Mouse (Mus musculus) adrenal gland, adult (tissue): ENCODE results near the gene Acly.

ENCODE experiments used
- DNase-seq, 2 experiments: peaks; one replicate each; pipeline ENCODE4 v3.0.0; 2022 to 2023; ENCODE audit warnings: low spot score in 1 of 2; ENCODE audit not compliant: inconsistent age in 2 of 2

The Acly gene

GRCm38 (mm10) chr11:100527458-100528374, at the start of gene Acly:
Gene Acly (minus strand): TSS chr11:100528000.
- peak; percentile 99 to 100 for DNase-seq

- DNase-seq = no peak
Measured at GRCm38 (mm10) chr11:100576256-100576655, 48.5 kb upstream of the Acly start.

- peak in 1 of 2 experiments; percentile 37 for DNase-seq
Measured at GRCm38 (mm10) chr11:100575484-100575855, 47.7 kb upstream of the Acly start.

- peak; percentile 85 to 94 for DNase-seq
Measured at GRCm38 (mm10) chr11:100574708-100575483, 47.1 kb upstream of the Acly start, which contains the start of gene Cnp. Gene Cnp (plus strand): TSS chr11:100574904.

GRCm38 (mm10) chr11:100574188-100574587, 46.4 kb upstream of the Acly start:
- no peak for DNase-seq

DNA sequence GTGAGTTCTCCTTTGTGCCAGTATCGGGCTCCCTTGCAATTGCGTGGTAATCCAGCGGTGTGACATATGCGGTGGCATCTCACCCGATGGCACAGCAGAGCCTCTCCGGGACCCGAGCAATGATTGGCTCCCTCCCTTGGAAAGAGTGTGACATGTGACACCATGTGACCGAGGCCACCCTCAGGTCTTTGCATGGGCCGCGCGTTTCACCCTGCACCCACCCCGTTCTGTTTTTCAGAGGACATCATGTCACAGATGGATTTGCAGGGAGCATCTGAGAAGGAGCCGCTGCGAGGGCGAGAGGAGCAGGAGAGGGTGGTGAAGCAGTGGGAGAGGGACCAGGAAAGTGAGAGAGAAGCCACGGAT, 43.4 kb upstream of the Acly start:
- peak; percentile 37 to 65 for DNase-seq

DNA sequence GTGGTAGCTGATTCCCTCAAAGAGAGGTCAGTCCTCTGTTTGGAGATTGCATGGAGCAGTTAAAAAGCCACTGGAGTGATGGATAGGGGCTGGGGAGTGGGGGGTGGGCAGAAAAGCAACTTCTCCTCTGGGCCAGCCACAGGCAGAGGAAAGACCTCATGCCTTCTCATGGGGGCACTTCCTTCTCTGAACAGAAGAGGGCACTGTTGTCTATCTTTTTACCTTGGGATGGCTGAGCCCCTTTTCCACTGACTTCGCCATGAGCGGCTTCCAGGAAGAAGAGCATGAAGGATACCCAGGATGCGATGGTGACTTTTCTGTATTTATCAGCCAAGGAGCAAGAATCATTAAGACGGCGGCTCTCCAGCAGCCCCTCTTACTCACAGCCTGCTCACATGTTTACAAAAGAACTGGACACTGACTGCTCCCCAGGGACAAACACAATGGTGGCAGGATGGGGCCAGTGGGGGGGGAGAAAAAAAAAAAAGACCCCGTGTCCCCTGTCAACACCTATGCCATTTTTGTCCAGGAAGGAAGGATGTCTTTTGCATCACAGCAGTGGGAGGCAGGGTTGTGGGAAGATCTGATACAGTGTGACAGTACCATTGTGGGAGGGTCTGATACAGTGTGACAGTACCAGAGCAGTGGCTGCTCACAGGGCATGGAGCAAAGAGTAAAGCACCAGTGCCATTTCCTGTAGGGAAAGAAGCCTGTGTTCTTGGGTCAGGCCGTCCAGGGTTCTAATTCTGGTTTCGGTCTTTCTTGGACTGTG, 42.8 kb upstream of the Acly start:
- peak; percentile 82 to 96 for DNase-seq

DNA sequence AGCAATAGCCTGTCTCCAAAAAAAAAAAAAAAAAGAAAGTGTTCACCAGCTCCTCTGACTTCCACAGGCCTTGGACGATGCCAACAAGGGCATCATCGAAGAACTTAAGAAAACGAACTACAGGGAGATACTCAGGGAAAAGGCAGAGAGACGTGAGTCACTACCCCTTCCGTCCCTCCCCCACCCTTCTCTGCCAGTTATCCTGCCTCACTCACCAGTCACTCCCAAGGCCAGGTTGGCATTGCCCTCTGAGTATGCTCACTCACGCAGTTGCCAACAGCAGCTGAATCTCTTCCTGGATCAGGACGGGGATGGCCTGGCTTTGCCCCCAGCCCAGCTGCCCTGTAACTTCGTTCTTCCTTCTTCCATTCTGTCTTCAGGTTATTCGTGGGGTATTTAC, 42.0 kb upstream of the Acly start:
- peak; percentile 89 to 94 for DNase-seq

DNA sequence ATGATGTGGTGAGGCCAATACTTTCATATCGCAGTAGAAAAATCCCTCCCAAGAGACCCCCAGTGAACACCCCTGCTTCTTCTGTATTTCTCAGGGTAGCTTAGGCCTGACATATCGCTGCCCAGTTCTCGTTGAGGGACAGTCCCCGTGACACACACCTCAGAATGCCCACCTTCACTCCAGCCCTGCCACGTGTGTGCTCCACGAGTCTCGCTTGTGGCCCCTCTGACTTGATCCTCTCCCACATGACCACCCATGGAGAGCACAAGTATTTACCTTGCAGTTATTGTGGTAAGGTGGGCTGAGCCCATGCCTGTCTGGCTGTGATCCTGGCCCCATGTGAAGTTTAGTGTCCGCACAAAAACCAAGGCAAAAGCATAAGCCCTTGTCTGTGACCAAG, 40.9 kb upstream of the Acly start:
- DNase-seq = no peak

GRCm38 (mm10) chr11:100567815-100568245, 40.0 kb upstream of the Acly start:
- DNase-seq = no peak

- DNase-seq = no peak
Measured at GRCm38 (mm10) chr11:100567229-100567628, 39.4 kb upstream of the Acly start.

DNA sequence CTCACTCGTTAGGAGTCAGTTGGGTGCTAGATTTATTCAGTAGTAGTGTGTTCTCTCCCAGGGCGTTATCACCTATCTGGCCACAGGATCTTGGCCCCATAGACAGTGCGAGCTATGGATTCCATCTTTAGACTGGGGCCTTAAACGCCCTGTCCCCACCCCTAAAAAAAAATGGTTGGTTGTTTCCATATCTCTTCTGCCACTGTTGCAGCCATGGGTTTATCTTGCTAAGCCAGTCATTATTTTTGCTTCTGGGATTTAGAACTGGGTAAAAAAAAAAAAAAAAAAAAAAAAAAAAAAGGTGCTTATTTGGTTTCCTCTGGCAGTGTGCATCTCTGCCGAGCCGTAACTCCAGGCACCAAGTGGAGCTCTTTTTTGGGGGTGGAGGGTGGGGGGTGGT, 36.9 kb upstream of the Acly start:
- no peak for DNase-seq

GRCm38 (mm10) chr11:100564297-100564696, 36.5 kb upstream of the Acly start:
- no peak for DNase-seq

DNA sequence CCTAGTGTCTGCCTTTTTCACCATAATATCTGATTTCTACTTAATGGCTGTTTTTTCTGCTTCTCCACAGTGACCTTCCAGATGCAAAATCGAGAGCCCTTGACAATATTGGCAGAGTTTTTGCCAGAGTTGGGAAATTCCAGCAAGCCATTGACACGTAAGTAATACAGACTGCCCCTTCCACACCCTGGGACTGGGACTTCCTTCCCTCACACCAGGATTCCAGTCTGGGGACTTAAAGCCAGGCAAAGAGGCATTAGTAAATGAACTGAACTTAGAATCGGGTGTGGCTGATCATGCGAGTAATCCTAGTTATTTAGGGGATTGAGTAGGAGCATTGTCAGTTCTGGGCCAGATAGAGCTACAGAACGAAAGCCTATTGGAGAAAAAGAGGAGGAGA, 33.9 kb upstream of the Acly start:
- peak in 1 of 2 experiments; percentile 84 for DNase-seq

GRCm38 (mm10) chr11:100559476-100559875, 31.7 kb upstream of the Acly start:
- DNase-seq = peak; percentile 58 to 85

- DNase-seq = no peak
Measured at GRCm38 (mm10) chr11:100557563-100557962, 29.8 kb upstream of the Acly start.

GRCm38 (mm10) chr11:100555583-100555982, 27.8 kb upstream of the Acly start:
- peak; percentile 78 to 93 for DNase-seq

- peak in 1 of 2 experiments; percentile 65 for DNase-seq
Measured at GRCm38 (mm10) chr11:100552842-100553241, 25.0 kb upstream of the Acly start.

DNA sequence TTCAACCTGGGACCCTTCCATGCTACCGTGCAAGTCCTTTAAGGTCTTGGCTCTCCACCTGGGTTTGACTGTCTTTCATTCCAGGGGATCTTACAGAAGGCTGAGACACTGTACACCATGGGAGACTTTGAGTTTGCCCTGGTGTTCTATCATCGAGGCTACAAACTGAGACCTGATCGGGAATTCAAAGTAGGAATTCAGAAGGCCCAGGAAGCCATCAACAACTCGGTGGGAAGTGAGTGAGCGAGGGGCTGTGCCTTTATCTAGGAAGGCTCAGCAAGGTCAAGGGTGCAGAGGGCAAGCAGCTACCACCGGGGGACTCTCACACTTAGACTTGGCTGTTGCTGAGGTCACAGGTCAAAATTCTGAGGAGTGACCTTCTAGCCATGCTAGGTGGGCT, 22.3 kb upstream of the Acly start:
- DNase-seq = peak in 1 of 2 experiments; percentile 31

DNA sequence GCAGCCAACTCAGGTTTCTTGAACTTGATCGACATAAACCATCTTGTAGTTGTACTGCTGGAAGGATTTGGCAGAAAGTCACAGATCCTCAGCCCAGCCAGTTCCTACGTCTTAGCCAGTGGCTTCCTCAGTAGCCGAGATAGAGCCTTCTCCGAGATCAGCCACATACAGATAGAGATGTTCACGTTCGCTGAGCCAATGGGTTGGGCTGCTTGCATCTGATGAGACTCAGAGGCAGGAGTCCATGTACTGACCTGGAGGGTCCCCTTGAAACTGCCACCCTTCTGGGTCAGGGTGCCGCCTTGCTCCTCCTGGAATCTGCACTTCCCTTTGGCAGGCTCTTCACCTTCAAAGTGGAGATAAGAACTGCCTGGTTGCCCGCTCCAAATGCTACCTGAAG, 21.7 kb upstream of the Acly start:
- no peak for DNase-seq

GRCm38 (mm10) chr11:100548141-100548540, 20.3 kb upstream of the Acly start:
- DNase-seq = no peak
